Mouse (Mus musculus) MEL (cell line): ENCODE data around the gene Olfr429.

ENCODE experiments used
- CTCF ChIP-seq, 3 experiments: IDR thresholded peaks in 2 of 3; conservative IDR thresholded peaks in 1 of 3; 2 replicates each; pipeline ENCODE4 v1.5.1; 2011 to 2012; ENCODE audit warnings: low read length in 3 of 3, low read depth in 2 of 3, mild to moderate bottlenecking in 2 of 3, improper control_type of control experiment in 1 of 3, inconsistent platforms in 1 of 3, mixed read lengths in 1 of 3, moderate library complexity in 1 of 3; ENCODE audit not compliant: control insufficient read depth in 1 of 3, insufficient read depth in 1 of 3, poor library complexity in 1 of 3, severe bottlenecking in 1 of 3
- MXI1 ChIP-seq: IDR thresholded peaks from 2 replicates; pipeline ENCODE4 v1.6.1; 2011; ENCODE audit warnings: mild to moderate bottlenecking, low read depth, low read length, improper control_type of control experiment
- NRF1 ChIP-seq: IDR thresholded peaks from 2 replicates; pipeline ENCODE4 v1.6.1; 2014; ENCODE audit warnings: low read depth, mild to moderate bottlenecking, inconsistent platforms, low read length, improper control_type of control experiment, moderate library complexity; ENCODE audit not compliant: poor library complexity, insufficient read depth, severe bottlenecking
- ZC3H11A ChIP-seq: IDR thresholded peaks from 2 replicates; pipeline ENCODE4 v1.6.1; 2012; ENCODE audit warnings: low read depth, mild to moderate bottlenecking, inconsistent platforms, low read length, improper control_type of control experiment

DNA sequence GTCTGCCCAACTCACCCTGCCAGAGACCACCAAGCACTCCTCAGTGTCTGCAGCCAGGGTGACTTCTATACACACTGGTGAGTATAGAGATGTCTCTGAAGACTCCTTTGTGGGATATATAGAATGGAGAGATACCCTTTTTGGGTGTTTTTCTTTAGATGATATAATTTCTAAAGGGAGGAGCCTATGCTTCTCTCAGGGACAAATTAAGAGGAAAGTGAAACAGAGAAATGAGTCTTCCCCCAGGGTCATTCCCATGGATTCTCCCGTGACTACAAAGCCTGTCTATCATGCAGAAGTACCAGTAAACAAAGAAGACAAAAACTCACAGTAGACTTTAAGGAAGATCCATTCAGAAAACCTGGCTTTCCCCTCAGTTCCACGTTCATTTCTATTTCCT lies 36.9 kb downstream of the Olfr429 start, which contains the start of gene Olfr231:
- TF ChIP-seq CTCF (IDR thresholded peaks at IDR 0.05 in 2 of 3, conservative IDR thresholded peaks at IDR 0.05 in 1 of 3; ENCODE audit: control insufficient read depth in 1 of 3, insufficient read depth in 1 of 3, low read depth in 2 of 3, low read length in 3 of 3, poor library complexity in 1 of 3, severe bottlenecking in 1 of 3) (no peak), NRF1 (no peak), MXI1 (no peak), ZC3H11A (no peak)
